Mouse (Mus musculus) neural tube, embryonic 15.5 days (tissue): ENCODE results near the gene Rbm38. TPM values are rescaled to one million over a fixed set of nuclear protein-coding genes. Genes with fewer than 3 reads are reported as not detected.
A peak's percentile ranks its signal among the peaks of the same experiment; 100 is the strongest.

Source experiments
- ATAC-seq: fragments of 200-750 bp; cut with Nextera tagmentation; 2 replicates; pipeline ENCODE4 v1.8.0; 2017; ENCODE audit warnings: mild to moderate bottlenecking, moderate TSS enrichment, moderate library complexity; ENCODE audit not compliant: low FRiP score
- H3K27ac ChIP-seq: fragments of 300-500 bp; sonication (generic); replicated peaks from 2 replicates; pipeline ENCODE4 v1.5.1; 2015; ENCODE audit warnings: mild to moderate bottlenecking, inconsistent platforms
- H3K27me3 ChIP-seq: fragments of 300-500 bp; sonication (generic); replicated peaks from 2 replicates; pipeline ENCODE4 v1.6.1; 2015; ENCODE audit warnings: inconsistent platforms
- H3K36me3 ChIP-seq: fragments of 300-500 bp; sonication (generic); 2 replicates; pipeline ENCODE4 v1.6.1; 2015; ENCODE audit warnings: inconsistent platforms
- H3K4me1 ChIP-seq: fragments of 300-500 bp; sonication (generic); 2 replicates; pipeline ENCODE4 v1.6.1; 2015; ENCODE audit warnings: inconsistent platforms
- H3K4me2 ChIP-seq: fragments of 300-500 bp; sonication (generic); 2 replicates; pipeline ENCODE4 v1.6.1; 2015; ENCODE audit warnings: inconsistent platforms, mild to moderate bottlenecking, moderate library complexity
- H3K4me3 ChIP-seq: fragments of 300-500 bp; sonication (generic); replicated peaks from 2 replicates; pipeline ENCODE4 v1.5.1; 2015; ENCODE audit warnings: mild to moderate bottlenecking, inconsistent platforms
- H3K9ac ChIP-seq: fragments of 300-500 bp; sonication (generic); replicated peaks from 2 replicates; pipeline ENCODE4 v1.6.1; 2015; ENCODE audit warnings: mild to moderate bottlenecking, inconsistent platforms
- H3K9me3 ChIP-seq: fragments of 300-500 bp; sonication (generic); replicated peaks from 2 replicates; pipeline ENCODE4 v1.6.1; 2016; ENCODE audit warnings: inconsistent platforms
- whole genome bisulfite sequencing: fragments of 180-500 bp; shearing (Covaris S2); methylation state at CpG from one replicate; pipeline ENCODE4 v1.1.7; 2015; ENCODE audit warnings: mixed read lengths; 5-methylcytosine and 5-hydroxymethylcytosine counted together
- polyA plus RNA-seq: library from polyadenylated mRNA; unstranded; fragments of >200 nt; fragmentation: Nextera tagmentation; extraction: Ambion mirVana; gene quantifications from 2 replicates; pipeline ENCODE4 v1.2.1, GENCODE M21; 2015

Rbm38 gene
- polyA plus RNA-seq, 1 experiment from 2014 or later: 11.5 TPM

GRCm38 (mm10) chr2:173018618-173019017 lies 1.7 kb upstream of the Rbm38 start:
- no peaks in the 10 kb centered on the region for H3K9me3 ChIP-seq
- no peak for ATAC-seq
- WGBS: 18% methylated on average over 8 of the region's 8 CpGs
- H3K36me3 ChIP-seq: peaks cover 25% of the 10 kb centered on the region
- peaks cover 28% of the 10 kb centered on the region for H3K27me3 ChIP-seq
- H3K4me2 ChIP-seq: no peak overlapping the region
- no peak overlapping the region for H3K4me3 ChIP-seq
- no peak overlapping the region for H3K9ac ChIP-seq
- H3K4me1 ChIP-seq: peaks cover 37% of the 10 kb centered on the region
- H3K27ac ChIP-seq: no peak overlapping the region

GRCm38 (mm10) chr2:173019322-173019721 lies 976 bp upstream of the Rbm38 start:
- H3K9me3 ChIP-seq: no peaks in the 10 kb centered on the region
- peak overlapping the region; percentile 92 for H3K4me2 ChIP-seq
- peaks cover 44% of the 10 kb centered on the region for H3K4me1 ChIP-seq
- peaks cover 18% of the 10 kb centered on the region for H3K36me3 ChIP-seq
- H3K4me3 ChIP-seq: peak overlapping the region; percentile 44
- no peak overlapping the region for H3K27ac ChIP-seq
- no peak for ATAC-seq
- H3K9ac ChIP-seq: peak overlapping the region; percentile 14; the same call in 1 of the 2 replicates
- WGBS: 12% methylated on average over 9 of the region's 9 CpGs
- peaks cover 28% of the 10 kb centered on the region for H3K27me3 ChIP-seq

GRCm38 (mm10) chr2:173019790-173020189 lies 508 bp upstream of the Rbm38 start:
- H3K4me2 ChIP-seq: peak overlapping the region; percentile 92
- H3K27me3 ChIP-seq: peaks cover 28% of the 10 kb centered on the region
- H3K36me3 ChIP-seq: peaks cover 14% of the 10 kb centered on the region
- ATAC-seq: peak; percentile 58
- H3K9ac ChIP-seq: peak overlapping the region; percentile 14; the same call in 1 of the 2 replicates
- H3K9me3 ChIP-seq: no peaks in the 10 kb centered on the region
- H3K4me1 ChIP-seq: peaks cover 49% of the 10 kb centered on the region
- peak overlapping the region; percentile 44 for H3K4me3 ChIP-seq
- H3K27ac ChIP-seq: no peak overlapping the region
- 0% methylated on average over 26 of the region's 29 CpGs for WGBS

- peak; percentile 88 for ATAC-seq
- H3K36me3 ChIP-seq: no peaks in the 10 kb centered on the region
- H3K27ac ChIP-seq: peak overlapping the region; percentile 72
Observed at GRCm38 (mm10) chr2:173021633-173022055, 1.3 kb downstream of the Rbm38 start.

GRCm38 (mm10) chr2:173022056-173022681 lies 1.9 kb downstream of the Rbm38 start:
- peaks cover 70% of the 10 kb centered on the region for H3K4me1 ChIP-seq

More at GRCm38 (mm10) chr2:173021633-173022055, 1.3 kb downstream of the Rbm38 start:
- peaks cover 28% of the 10 kb centered on the region for H3K27me3 ChIP-seq
- peaks cover 66% of the 10 kb centered on the region for H3K4me1 ChIP-seq
- H3K4me3 ChIP-seq: peak overlapping the region; percentile 91
- no peaks in the 10 kb centered on the region for H3K9me3 ChIP-seq
- H3K4me2 ChIP-seq: peak overlapping the region; percentile 72
- H3K9ac ChIP-seq: peak overlapping the region; percentile 76
- WGBS: under 1% methylated on average over 53 of the region's 54 CpGs

GRCm38 (mm10) chr2:173022813-173023212 lies 2.5 kb downstream of the Rbm38 start:
- 21% methylated on average over 10 of the region's 10 CpGs for WGBS
- Histone ChIP-seq H3K4me1 (peaks cover 73% of the 10 kb centered on the region), H3K36me3 (no peaks in the 10 kb centered on the region), H3K9me3 (no peaks in the 10 kb centered on the region), H3K9ac (peak overlapping the region; percentile 76), H3K27me3 (peaks cover 28% of the 10 kb centered on the region), H3K4me2 (peak overlapping the region; percentile 72), H3K4me3 (peak overlapping the region; percentile 91), H3K27ac (no peak overlapping the region)
- ATAC-seq: no peak

More at GRCm38 (mm10) chr2:173022056-173022681, 1.9 kb downstream of the Rbm38 start:
- Histone ChIP-seq H3K9ac (peak overlapping the region; percentile 76), H3K4me2 (peak overlapping the region; percentile 72), H3K27me3 (peaks cover 28% of the 10 kb centered on the region), H3K9me3 (no peaks in the 10 kb centered on the region), H3K4me3 (peak overlapping the region; percentile 91), H3K36me3 (no peaks in the 10 kb centered on the region), H3K27ac (peak overlapping the region; percentile 72)
- WGBS: under 1% methylated on average over 51 of the region's 51 CpGs
- ATAC-seq: peak; percentile 56

- Histone ChIP-seq H3K36me3 (no peaks in the 10 kb centered on the region), H3K4me1 (peaks cover 73% of the 10 kb centered on the region), H3K9ac (0 out of 2 replicates have a peak overlapping the region, but pooled peaks have one; percentile 76), H3K9me3 (no peaks in the 10 kb centered on the region), H3K4me3 (peak overlapping the region; percentile 91), H3K27me3 (peaks cover 26% of the 10 kb centered on the region), H3K27ac (no peak overlapping the region), H3K4me2 (peak overlapping the region; percentile 72)
- ATAC-seq: no peak
- 89% methylated on average over 7 of the region's 7 CpGs for WGBS
Observed at GRCm38 (mm10) chr2:173023371-173023851, 3.1 kb downstream of the Rbm38 start.

- 81% methylated on average over 4 of the region's 4 CpGs for WGBS
- Histone ChIP-seq H3K9me3 (no peaks in the 10 kb centered on the region), H3K4me3 (no peak overlapping the region), H3K27ac (no peak overlapping the region), H3K4me1 (peaks cover 71% of the 10 kb centered on the region), H3K27me3 (peaks cover 21% of the 10 kb centered on the region), H3K4me2 (peak overlapping the region; percentile 72; the same call in 1 of the 2 replicates), H3K9ac (no peak overlapping the region), H3K36me3 (no peaks in the 10 kb centered on the region)
- no peak for ATAC-seq
Observed at GRCm38 (mm10) chr2:173023966-173024365, 3.7 kb downstream of the Rbm38 start.

GRCm38 (mm10) chr2:173024392-173024791 lies 4.1 kb downstream of the Rbm38 start:
- Histone ChIP-seq H3K4me1 (peaks cover 67% of the 10 kb centered on the region), H3K9me3 (no peaks in the 10 kb centered on the region), H3K9ac (no peak overlapping the region), H3K4me3 (no peak overlapping the region), H3K36me3 (no peaks in the 10 kb centered on the region), H3K27me3 (peaks cover 16% of the 10 kb centered on the region), H3K27ac (no peak overlapping the region), H3K4me2 (no peak overlapping the region)
- 67% methylated on average over 8 of the region's 8 CpGs for WGBS
- no peak for ATAC-seq

GRCm38 (mm10) chr2:173024938-173025337 lies 4.6 kb downstream of the Rbm38 start:
- ATAC-seq: no peak
- H3K4me2 ChIP-seq: no peak overlapping the region; the same call in 1 of the 2 replicates
- H3K9ac ChIP-seq: no peak overlapping the region
- 24% methylated on average over 4 of the region's 4 CpGs for WGBS
- H3K4me1 ChIP-seq: peaks cover 61% of the 10 kb centered on the region
- no peaks in the 10 kb centered on the region for H3K36me3 ChIP-seq
- H3K27ac ChIP-seq: no peak overlapping the region
- no peak overlapping the region for H3K4me3 ChIP-seq
- no peaks in the 10 kb centered on the region for H3K9me3 ChIP-seq
- peaks cover 11% of the 10 kb centered on the region for H3K27me3 ChIP-seq

GRCm38 (mm10) chr2:173026286-173026685 lies 6.0 kb downstream of the Rbm38 start:
- H3K36me3 ChIP-seq: 0 out of 2 replicates have a peak, but pooled peaks cover 4% of the 10 kb centered on the region
- no peak overlapping the region for H3K4me2 ChIP-seq
- WGBS: 86% methylated on average over 5 of the region's 5 CpGs
- H3K4me1 ChIP-seq: peaks cover 54% of the 10 kb centered on the region
- H3K27me3 ChIP-seq: no peaks in the 10 kb centered on the region
- no peak overlapping the region for H3K9ac ChIP-seq
- H3K4me3 ChIP-seq: no peak overlapping the region
- no peak overlapping the region for H3K27ac ChIP-seq
- no peak for ATAC-seq
- no peaks in the 10 kb centered on the region for H3K9me3 ChIP-seq

GRCm38 (mm10) chr2:173026688-173027131 lies 6.4 kb downstream of the Rbm38 start:
- H3K27me3 ChIP-seq: no peaks in the 10 kb centered on the region
- no peaks in the 10 kb centered on the region for H3K9me3 ChIP-seq
- no peak overlapping the region for H3K4me2 ChIP-seq
- H3K27ac ChIP-seq: no peak overlapping the region
- WGBS: 73% methylated on average over 3 of the region's 3 CpGs
- H3K4me1 ChIP-seq: peaks cover 50% of the 10 kb centered on the region
- no peak overlapping the region for H3K9ac ChIP-seq
- H3K36me3 ChIP-seq: 0 out of 2 replicates have a peak, but pooled peaks cover 8% of the 10 kb centered on the region
- no peak overlapping the region for H3K4me3 ChIP-seq
- no peak for ATAC-seq
